Mouse (Mus musculus) fat pad, adult 2 months (tissue): Measurements from ENCODE around the gene Fam20b.

ENCODE experiments used
- DNase-seq: peaks from one replicate; pipeline ENCODE4 v3.0.0-alpha.2; 2011; ENCODE audit warnings: low read depth, low spot score; ENCODE audit errors: extremely low read depth

Fam20b gene

DNA sequence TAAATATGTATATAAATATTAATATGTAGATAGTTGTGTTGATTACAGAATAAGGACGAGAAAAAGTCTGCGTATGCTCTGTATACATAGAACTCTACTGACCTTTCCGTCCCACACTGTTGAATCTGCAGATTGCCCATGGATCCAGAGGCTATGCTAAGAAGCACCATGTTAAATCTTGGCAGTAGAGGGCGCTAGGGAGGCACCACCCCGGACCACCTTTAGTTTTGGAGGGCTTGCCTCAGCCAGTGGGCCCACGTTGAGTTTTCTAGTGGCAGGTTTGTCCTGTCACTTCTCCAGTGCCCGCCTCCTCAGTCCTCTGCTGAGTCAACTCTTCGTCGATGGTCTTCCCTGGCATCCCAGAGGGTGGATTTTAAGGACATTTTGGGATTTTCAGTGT lies 11.9 kb upstream of the Fam20b start:
- DNase-seq: no peak

DNA sequence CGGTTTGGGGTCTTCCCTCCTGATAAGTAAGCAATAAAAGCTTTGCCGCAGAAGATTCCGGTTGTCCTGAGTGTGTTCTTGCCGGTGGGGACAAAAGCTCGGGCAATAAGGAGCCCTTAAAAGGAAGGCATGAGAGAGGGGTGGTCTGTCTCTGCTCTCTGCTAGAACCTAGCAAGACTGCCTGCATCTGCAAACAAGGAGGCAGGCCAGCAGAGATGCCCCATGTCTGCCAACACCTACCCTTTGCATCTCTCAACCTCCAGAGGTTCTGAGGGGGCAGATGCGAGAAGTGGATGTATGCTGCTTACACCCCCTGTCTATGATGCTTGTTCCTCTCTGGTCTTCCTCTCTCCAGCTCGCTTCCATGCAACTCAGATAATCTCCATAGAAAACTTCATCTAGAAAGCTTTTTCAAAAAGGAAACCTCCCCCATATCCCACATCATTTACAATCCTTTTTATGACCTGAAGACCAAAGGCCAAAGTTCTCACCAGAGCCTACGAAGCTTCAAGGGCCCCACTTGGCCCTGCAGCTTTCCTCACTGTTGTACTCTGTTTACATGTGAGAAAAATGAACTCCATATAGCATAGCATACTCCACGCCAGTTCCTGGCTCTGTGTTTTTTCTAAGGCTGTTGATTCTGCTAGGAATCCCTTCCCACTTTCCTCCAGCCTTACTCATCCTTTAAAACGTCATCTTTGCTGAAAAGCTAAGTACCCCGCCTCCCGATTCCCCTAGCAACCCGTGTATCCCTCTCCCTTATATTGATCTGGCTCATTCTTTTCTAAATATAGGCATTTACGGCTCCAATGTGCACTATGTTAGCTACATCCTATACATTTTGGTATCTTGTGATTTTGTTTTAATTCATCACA lies 8.6 kb upstream of the Fam20b start:
- no peak for DNase-seq

DNA sequence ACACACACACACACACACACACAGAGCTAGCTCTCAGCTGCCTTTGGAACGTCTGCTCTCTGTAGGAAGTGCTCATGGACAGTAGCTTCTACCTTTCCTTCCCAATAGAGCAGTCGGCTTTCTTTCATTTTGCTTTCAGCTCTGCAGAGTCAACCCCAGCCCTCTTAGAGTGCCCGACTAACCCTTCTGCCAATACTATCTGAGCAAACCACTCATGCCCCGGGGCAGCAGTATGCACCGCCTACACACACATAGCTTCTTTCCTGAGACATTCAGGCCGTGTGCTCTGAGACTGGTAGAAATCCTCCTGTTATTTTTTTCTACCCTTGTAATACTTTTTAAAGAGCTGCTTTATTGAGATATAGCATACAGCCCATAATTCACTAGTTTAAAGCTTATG lies 3.2 kb upstream of the Fam20b start:
- no peak for DNase-seq

DNA sequence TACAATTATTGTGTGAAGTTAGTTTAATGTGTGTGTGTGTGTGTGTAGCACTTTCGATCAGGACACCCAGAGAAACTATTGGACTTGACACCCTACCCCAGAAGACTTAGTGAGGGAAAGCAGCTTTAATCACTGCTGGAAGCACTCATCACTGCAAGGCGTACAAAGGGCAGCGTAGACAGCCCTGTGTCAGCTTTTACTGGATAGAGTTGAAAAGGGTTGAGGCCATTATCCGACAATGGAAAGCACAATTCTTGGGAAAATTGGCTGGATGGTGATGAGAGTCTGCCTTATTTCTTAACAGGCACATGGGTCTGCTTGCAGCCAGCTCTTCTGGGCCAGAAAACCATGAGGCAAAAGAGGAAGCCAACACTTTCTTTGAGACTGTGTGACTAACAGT lies 1.2 kb upstream of the Fam20b start:
- no peak for DNase-seq

DNA sequence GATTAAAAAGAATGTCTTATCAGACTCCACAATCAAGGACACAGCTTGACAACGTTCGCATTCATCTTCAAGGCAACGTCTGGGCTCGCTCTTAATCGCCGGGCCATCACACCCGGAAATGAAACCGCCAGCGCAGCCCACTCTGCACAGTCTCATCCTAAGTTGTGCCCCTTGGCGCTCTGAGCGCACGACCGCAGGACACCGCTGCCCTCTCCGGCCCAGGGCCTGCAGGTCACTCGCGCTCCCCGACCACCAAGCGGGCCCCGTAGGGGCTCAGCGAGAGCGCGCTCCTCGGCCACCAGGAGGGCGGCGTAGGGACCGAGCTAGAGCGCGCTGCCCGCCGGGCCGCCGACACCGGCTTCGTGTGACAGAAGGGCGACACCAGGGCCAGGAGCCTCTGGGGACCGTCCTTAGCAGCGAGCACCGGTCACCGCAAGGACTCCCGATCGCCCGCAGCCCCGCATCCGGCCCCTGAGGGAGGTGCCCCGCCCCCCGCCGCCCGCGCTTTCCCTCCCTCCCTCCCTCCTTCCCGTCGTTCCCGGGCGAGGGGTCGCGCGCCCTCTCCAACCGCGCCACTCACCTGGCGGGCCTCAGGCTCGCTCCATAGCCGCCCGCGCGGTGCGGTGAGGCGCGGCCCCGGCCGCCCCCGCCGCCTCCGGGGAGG lies 468 bp downstream of the Fam20b start:
- no peak for DNase-seq

DNA sequence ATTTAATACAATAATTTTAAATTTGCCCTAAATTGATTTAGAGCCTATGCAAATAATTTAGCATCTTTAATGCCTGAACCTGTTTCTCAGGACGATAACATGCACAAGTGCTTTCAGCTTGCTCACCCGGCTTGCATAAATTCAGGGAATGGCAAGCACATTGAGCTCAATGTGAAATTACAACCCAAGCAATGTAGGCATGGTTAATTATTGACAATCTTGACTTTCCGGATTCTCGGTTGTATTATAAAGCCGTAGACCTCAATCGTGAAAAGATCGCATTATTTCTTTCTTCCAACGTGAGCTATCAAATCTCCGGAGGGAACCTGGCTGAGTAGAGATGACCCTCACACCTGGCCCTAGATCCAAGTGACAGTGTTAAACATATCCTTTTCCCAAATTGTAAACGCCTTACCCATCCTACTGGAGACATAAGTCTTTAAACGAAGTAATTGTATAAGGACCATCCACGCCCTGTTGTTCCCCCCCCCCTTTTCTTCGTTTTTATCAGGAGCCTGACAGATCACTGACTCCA lies 1.1 kb downstream of the Fam20b start:
- no peak for DNase-seq

DNA sequence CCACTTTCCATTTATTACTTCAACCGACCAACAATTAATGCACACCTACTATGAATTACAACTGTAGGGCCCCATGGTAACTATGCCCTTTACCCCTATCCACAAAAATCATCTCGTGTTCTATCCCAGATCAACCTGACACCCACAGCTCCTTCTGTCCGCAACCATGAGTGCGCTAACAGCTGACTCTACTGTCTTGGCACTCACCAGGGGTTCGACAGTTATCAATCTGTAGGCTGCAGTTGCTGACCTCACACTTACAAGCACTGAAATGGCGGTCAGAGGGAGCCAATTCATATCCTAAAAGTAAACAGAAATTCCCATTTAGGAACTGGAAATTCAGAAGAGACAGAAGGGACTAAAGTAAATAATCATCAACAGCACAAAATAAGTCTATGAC lies 2.2 kb downstream of the Fam20b start:
- DNase-seq: no peak

DNA sequence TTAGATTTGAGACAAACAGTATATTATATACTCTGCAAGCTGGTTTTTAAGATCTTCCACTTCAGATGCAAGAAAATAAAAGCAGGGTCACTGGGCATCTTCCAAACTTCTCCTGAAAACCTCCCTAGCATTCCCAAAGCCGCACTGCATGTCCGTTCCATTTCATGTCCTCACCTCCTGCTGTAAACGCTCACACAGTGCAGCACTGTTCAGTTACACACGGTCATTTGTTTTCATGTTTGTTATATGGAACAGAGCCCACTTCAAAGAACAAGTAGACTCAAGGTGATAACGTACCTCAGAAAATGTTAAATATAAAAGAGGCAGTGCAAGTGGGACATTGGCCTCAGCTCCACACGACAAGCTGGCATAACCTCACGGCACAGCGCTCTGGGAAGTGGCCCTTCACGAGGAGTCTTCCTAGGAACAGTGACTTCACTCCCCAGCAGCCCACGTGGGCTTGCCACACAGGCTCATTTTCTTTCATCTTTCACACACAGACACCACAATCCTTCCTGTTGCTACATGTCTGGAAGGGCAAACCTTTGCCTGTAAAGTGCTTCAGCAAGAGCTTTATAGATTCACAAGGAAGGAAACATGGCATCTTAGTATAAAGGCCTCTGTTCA lies 8.3 kb downstream of the Fam20b start:
- peak; percentile 58 for DNase-seq

DNA sequence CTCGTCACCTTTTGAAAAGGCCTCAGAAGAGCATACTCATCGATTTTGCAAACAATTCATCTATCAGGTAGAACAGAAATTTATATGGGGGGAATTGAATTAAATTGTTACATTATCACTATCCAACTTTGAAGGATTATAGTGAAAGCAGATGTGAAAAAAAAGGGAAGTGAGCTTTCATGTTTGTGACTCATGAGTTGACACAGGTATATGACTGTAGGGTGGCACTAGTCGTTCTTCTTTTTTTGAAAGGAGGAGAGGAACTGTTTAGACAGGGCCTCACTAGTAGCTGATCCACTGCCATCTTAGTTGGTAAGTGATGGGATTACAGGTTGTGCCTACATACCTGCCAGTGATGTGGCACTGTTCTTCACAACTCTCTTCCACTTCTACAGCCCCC lies 10.2 kb downstream of the Fam20b start:
- DNase-seq: no peak

DNA sequence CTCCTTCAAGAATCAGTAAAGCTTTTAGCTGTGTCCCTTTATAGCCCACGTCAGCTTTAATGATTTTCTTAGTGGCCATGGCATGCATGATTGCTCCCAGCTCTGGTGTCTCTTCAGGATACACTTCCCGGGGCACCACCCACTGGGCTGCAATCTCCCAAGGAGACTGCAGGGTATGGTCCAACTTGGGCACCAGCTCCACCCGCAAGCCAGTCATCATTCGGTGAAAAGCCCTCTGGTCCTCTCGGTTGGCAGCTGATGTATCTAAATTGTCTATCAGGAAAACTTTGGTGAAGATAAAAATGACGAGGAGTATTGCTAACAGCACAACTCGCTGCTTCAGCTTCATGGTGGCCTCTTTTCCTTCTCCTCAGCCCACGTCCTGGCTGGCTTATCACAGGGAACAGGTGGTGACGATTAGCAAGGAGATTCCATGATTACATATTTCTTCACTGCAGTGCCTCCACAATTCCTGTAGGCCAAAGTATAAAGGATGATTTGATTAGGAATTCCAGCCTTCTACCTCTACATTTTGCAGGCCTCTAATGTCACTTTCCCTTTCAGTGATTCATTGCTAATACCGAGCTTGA lies 13.1 kb downstream of the Fam20b start:
- DNase-seq: no peak

DNA sequence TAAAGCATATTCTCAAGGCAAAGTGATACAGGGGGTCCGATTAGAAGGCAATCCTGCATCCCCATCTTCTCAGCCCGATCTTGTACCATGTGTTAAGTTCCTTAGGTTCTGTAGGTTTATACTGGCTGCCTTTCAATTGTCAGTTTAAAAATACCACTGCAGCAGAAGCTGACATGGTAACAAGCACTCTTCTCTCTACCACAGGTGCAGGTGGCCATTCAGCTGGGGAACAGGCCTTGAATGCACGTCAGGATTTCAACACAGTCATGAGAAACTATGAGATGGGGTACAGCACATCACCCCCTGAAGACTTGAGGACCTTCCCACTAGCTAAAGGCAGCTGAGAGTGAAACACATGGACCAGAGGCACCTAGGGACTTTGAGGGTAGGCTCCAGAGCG lies 15.4 kb downstream of the Fam20b start:
- DNase-seq: no peak

DNA sequence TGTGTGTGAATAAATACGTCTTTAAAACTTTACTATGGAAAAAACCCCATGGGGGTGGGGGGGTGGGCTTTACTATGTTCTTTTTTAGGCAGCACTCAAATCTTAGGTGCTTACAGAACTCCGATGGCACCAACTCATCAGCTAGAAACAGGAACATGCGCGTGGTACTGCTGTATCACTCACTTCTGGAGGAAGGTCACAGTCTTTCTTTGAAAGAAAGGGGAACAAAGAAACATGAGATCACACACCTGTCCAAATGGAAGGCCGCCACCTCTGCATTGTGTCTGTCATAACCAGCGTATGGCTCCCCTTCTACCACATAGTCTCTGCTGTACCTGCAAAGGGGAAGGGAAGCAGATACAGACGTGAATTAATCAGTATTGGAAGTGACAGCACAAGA lies 16.7 kb downstream of the Fam20b start:
- DNase-seq: no peak

DNA sequence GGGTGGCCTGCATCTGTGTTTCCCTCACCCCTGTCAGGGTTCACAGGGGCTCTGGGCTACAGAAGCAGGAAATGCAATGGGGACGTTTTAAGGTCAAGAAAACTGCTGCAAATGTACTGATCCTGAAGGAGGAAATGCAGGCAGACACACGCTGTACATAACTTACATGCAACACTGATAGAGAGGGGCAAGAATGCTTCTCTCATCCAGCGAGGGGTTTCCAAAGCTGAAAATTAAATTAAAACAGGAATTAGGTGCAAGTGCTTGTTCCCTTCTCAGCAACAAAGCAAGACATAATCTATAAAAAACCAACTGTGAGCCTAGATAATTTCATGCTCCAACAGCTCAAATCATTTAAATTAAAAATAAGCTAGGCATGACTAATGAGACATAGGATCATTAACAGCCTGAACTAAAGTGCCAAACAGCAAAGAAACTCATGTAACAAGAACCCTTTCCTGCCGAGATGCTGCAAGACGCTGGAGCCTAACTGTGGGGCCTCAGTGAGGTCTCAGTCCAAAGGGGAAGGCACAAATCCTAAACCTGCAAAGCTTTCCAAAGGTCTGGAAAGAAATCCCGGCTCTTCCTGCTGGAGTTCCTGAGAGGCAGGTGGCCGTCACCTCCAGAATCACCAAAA lies 32.7 kb downstream of the Fam20b start:
- no peak for DNase-seq

DNA sequence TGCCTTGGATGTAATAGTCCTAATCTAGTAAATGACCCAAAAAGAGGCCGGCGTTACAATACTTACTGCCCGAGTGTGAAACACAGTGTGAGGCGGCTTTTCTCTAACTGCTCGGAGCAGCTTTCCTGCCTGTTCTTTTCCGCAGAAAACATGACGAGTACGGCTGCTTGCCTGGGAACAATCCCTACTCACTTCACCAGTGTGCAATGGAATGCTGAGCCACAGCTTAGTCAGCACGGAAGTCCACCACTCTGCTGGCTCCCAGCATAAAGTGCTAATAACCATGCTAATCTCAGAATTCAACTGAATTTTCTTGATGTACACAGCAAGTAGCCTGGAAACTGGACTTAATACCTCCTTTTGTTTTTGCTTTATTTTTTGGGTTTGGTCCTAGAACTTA lies 39.3 kb downstream of the Fam20b start:
- no peak for DNase-seq

DNA sequence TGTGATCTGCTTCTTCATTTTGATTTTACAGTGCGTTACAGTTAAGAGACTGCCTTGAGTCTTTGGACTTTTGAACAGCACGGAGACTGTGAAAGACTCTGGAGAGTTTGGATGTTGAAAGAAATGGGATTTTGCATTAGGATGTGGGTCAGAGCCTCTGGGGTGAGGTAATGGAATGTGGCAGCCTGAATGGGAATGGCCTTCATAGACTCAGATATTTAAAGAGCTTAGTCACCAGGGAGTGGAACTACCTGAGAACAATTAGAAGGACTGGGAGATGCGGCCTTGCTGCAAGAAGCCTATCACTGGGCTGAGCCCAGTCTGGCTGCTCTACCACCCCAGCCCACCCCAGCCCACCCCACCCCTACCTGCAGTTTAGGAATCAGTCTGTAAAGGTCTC lies 41.7 kb downstream of the Fam20b start:
- no peak for DNase-seq

DNA sequence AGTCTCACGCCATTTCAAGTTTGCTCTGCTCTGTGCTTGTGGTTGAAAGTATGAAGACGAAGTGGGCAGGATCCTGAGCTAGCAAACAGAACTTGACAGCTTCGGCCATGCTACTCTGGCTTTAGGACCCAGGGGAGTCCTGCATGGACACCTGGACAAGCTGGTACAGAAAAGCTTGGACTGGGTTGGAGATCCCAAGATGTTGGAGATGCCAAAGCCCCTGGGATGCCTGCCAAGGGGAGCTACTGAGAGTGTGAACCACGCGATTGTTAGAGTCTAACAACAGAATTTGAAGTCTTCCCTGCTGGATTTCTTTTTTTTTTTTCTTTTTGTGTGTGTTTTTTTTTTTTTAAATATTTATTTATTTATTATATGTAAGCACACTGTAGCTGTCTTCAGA lies 42.3 kb downstream of the Fam20b start:
- no peak for DNase-seq

DNA sequence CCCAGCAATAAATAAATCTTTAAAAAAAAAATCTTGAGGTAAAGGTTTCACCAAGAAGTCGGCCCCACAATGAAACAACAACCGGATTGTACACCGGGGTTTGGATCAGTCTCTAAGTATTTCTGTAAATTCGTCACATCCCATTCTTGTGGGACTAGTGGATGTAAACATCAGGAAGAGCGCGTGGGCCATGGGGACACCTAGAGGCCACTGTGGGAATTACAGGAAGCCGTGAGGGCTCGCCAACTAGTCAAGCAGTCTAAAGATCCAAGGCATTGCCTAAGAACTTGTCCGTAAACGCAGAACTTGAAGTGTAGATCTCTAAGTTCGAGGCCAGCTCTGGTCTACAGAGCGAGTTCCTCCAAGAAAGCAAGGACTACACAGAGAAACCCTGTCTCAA lies 42.7 kb downstream of the Fam20b start:
- DNase-seq: no peak

DNA sequence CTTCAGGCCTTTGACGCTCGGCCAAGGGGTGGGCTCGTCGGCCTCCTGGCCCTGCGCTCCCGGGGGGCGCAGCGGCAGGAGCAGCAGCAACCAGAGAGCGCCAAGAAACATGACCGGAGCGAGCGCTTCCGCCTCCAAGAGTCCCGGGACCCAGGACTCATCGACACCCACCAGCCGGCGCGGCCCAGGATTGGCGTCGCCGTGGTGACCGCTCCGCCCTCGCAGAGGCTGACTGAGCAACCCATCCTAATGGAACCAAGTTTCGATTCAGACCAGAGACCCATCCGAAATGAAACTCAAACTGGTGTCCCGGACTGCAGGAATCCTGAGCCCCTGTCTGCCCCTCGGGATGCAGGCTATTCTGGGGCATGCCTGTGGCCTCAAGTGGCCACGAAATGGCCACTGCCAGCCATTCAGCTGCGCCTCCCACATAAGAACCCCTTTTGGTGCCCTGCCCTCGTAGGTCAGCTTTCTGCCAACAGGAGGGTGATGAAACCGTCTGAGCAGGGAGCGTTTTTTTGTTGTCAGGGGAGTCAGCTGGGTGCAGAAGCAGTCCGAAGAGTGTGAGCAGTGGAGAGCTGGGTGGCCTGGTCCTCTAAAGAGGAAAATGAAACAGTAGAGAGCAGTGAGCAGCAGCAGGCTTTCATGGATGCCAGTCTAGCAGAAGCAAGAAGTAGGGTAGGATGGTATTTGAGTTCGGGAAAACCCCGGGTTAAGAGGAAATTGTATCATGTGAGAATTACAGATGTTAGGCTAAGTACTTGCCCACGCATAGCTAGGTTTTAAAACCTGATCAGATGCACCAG lies 44.5 kb downstream of the Fam20b start, which contains the start of gene Tor3a:
Gene Tor3a (minus strand): TSS at position 162 of the 806 bp plus-strand sequence.
- no peak for DNase-seq

DNA sequence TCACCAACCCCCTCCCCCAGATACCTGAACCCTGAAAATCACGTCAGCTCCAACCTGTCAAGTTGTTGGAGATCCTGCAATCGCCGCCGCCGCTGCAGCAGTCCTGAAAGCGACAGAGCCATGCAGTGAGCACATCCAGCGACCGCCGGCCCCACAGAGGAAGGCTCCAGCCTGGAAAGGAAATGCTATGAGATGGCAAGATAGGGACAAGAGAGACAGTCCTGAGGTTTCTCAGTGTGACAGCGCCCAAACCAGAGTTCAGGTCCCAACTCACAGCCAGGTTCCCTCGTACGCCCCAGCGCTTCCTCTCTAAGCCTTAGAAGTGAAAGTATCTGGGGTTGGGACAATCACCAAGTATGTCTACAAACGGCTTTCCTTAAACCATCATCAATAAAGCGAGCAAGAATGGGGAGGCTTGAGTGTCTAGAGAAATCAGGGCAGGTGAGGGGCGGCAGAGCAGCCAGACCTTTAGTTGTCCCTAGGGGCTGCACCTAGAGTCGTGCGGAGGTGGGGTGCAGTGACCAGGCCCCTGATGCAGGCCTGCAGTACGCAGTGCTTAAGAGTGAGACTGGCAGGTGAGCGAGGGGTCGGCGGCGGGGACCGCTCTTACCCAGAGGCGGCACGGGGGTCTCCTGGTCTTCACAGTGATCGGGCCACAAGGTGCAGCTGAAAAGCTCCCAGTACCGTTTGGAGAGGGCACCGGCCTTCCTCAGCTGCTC lies 45.3 kb downstream of the Fam20b start:
- no peak for DNase-seq
